In genomic region chr2:79378346-79379086, GRCm38 (mm10) we compare ENCODE assay signal across 12 mouse cellular contexts.
DNase-seq lines count a peak whose midpoint lies in the region; ATAC-seq lines count a peak whose summit lies in the region.
"Had no signal": no experiment of that assay in that cellular context is flagged by ENCODE, and none has a peak within 500 bp of the region (broad histone marks: within the 10 kb centered on the region; RNA-seq: fewer than 3 reads in every experiment).

No protein-coding gene starts in this region.

- no peaks in the 10 kb centered on the region for H3K9me3 ChIP-seq in kidney, embryonic 14.5 days (ENCODE audit: control insufficient read depth, low read length)
- no peaks in the 10 kb centered on the region for H3K9me3 ChIP-seq in neural tube, embryonic 13.5 days

- no peaks in the 10 kb centered on the region for H3K36me3 ChIP-seq in kidney, embryonic 14.5 days (ENCODE audit: control insufficient read depth, insufficient read depth, low read length)
- H3K36me3 ChIP-seq in neural tube, embryonic 13.5 days = no peaks in the 10 kb centered on the region

- H3K9ac ChIP-seq in kidney, embryonic 14.5 days (ENCODE audit: low read depth, low read length) = no peak overlapping the region
- no peak overlapping the region for H3K9ac ChIP-seq in neural tube, embryonic 13.5 days

- H3K27me3 ChIP-seq in kidney, embryonic 14.5 days (ENCODE audit: control insufficient read depth, insufficient read depth, low read length) = no peaks in the 10 kb centered on the region
- no peaks in the 10 kb centered on the region for H3K27me3 ChIP-seq in neural tube, embryonic 13.5 days

- H3K4me2 ChIP-seq in kidney, embryonic 14.5 days (replicated peaks; ENCODE audit: low read depth, low read length) = no peak overlapping the region
- no peak overlapping the region for H3K4me2 ChIP-seq in neural tube, embryonic 13.5 days

- no peak overlapping the region for H3K4me3 ChIP-seq in kidney, embryonic 14.5 days (ENCODE audit: low read length)
- H3K4me3 ChIP-seq in neural tube, embryonic 13.5 days = no peak overlapping the region
- H3K4me3 ChIP-seq: erythroblast, embryonic 14.5 days had no signal

- ATAC-seq in kidney, embryonic 14.5 days (ENCODE audit: low FRiP score, low TSS enrichment) = peak; percentile 53; the same call in 1 of the 2 replicates
- no peak for ATAC-seq in neural tube, embryonic 13.5 days (ENCODE audit: low read depth)

- H3K4me1 ChIP-seq in kidney, embryonic 14.5 days (ENCODE audit: control insufficient read depth, insufficient read depth, low read length) = no peaks in the 10 kb centered on the region
- peaks cover 17% of the 10 kb centered on the region for H3K4me1 ChIP-seq in neural tube, embryonic 13.5 days (replicated peaks)

- WGBS in kidney, embryonic 14.5 days = 68% methylated on average over 8 of the region's 8 CpGs
- 56% methylated on average over 8 of the region's 8 CpGs for WGBS in neural tube, embryonic 13.5 days

- H3K27ac ChIP-seq in kidney, embryonic 14.5 days (ENCODE audit: low read depth, low read length) = no peak overlapping the region; the same call in 1 of the 2 replicates
- 0 out of 2 replicates have a peak overlapping the region, but pooled peaks have one; percentile 33 for H3K27ac ChIP-seq in neural tube, embryonic 13.5 days (replicated peaks)

- no peak for DNase-seq in kidney, postnatal 25 days
- no peak for DNase-seq in neural tube, embryonic 10.5 days (ENCODE audit: extremely low spot score, low spot score)
- DNase-seq in cerebellum, postnatal 36 days = peak; percentile 44 to 59
- no peak for DNase-seq in T-cell, adult 2 months (ENCODE audit: low spot score)
- no peak for DNase-seq in urinary bladder, postnatal 4 days (ENCODE audit: low spot score in 2 of 2)
- DNase-seq: adrenal gland, postnatal 14 days; gastrocnemius, postnatal 36 days; heart, postnatal 10 days; lung, adult 18-20 months had no signal

Comparison
In these comparisons a context has a peak if more than half of its experiments do, and no peak if none do; other contexts are left out.
1. DNase-seq: peak in cerebellum, postnatal 36 days (2 of 2); none in kidney, postnatal 25 days (0 of 2), neural tube, embryonic 10.5 days (single experiment), T-cell, adult 2 months (single experiment) and urinary bladder, postnatal 4 days (0 of 2).